Mouse (Mus musculus) kidney, postnatal 36 days (tissue): ENCODE measurements around the gene Slc15a5.

Experiments
- DNase-seq, 2 experiments: peaks; one replicate each; pipeline ENCODE4 v3.0.0; 2021 to 2022; ENCODE audit warnings: mixed read lengths in 2 of 2

Slc15a5 gene

DNA sequence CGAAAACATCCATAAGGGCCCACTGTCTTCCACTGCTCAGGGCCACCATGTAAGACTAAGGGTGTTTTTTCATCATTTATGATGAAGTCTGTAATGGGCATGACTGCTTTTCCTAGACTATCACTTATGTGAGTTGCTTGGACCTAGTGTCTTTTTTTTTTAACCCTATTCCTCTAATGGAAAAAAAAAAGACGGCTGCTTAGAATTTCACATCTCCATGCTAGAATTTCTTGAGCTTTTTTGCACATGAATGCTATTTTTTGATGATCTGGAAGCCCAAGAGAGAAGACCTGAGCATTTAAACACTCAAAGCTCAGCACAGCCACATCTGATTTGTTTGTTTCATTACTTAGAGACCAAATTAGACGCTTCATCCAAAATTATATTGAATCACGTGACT lies at the start of gene Slc15a5:
TSS of gene Slc15a5 (minus strand) at position 101 of the 400 bp plus-strand sequence.
- DNase-seq = no peak

DNA sequence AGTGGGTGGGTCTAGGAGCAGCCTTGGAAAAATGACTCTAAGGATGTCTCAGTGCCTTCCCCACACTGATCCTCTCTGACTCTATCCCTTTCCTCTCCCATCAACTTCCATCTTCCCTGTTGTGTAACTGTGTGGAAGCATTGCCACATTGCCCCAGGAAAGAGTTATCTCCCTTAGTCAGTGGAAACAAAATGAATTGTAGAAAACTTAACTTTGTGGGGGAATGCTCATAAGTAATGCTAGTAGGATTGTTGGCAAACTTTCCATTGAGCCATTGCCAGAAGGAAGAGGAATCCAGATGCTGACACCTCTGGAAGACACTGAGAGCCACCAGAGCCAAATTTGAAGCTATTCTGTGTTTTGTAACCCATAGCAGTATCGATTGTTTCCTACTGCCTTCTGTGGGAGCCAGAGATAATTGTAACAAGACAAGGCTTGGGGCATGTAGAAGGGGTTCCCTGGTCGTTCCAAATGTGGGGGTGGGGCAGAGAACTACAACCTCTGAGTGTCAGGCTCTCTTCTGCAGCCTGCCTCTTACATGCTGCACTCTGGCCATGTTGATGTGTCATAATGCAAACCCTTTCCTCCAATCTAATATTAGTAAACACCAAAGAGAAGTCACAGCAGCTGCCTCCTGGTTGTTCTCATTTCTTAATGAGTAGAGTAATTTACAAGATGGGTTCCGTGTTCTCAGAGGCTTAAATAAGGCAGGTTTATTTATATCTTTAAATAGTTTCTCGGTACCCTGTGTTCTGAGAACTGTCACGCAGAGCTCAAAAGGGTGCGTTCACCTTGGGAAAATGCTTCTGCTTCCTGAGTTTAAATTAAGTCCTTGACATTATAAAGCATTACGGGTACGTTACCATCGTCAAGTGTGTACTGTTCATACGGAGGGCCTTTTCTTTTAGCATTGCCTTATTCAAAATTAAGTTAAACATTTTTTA lies 48.9 kb upstream of the Slc15a5 start:
- no peak for DNase-seq

DNA sequence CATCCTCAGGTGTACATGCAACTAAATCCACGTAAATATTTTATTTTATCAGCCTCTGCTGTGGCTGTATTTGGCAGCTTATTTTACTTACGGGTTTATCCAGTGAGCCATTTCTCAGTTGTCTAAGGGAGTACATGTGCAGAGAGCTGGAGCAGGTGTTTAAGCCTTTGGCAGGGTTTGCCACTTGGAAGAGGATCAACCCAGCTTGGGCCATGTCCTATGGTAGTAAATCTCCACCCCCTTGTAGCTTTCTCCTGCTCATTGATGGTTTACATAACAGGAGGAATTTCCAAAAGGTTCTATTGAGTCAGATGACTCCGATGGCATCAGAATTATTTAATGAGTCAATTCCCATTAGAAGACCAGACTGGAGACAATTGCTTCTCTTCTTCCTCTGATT lies 37.8 kb upstream of the Slc15a5 start:
- no peak for DNase-seq

DNA sequence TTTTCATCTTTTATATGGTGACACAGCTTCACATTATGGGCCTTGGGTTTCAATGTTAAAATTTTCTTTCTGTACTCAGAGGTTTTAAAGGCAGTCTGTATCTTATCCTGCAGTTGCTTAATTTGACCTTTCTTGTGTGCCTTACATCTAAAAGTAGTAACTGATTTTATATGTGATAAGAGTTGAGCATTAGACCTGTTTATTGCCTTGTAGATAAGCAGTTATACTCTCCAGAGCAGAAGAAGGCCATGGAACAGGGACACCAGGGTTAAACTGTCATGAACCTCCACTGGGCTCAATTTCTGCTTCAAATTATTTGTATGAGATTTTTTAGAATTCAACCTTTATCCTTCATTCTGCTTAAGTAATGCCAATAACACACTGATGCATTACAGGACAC lies 24.8 kb upstream of the Slc15a5 start:
- DNase-seq = no peak

DNA sequence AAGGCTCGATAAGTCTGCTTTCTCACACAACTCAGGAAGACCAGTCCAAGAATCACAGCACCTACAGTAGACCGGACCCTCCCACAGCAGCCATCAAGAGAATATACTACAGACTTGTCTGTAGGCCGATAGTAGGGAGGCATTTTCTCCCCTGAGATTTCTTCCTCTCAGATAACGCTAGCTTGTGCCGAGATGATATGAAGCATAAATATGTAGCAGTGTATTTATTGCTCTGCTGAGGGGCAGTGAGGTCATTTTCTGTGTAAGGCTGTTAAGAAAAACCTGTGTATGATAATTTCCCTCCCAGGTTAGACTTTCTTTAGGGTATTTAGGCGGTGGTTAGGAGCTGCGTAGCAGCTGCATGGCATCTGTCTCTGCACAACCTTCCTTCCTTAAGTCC lies 23.2 kb upstream of the Slc15a5 start:
- DNase-seq = no peak

DNA sequence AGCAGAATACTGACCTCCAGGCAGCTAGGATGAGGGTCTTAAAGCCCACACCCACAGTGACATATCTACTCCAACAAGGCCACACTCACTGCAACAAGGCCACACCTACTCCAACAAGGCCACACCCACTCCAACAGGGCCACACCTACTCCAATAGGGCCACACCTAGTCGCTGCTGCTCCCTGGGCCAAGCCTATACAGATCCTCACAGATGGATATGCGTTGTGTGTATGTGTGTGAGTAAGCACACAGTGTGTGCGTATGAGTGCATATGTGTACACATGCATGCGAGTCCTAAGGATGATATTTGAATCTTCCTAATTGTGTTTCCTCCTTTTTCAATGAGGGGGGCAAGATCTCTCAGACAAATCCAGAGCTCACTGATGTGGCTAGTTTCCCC lies 22.1 kb upstream of the Slc15a5 start:
- DNase-seq = no peak

- DNase-seq = no peak
Observed at GRCm38 (mm10) chr6:138099646-138100045, 19.9 kb upstream of the Slc15a5 start.

DNA sequence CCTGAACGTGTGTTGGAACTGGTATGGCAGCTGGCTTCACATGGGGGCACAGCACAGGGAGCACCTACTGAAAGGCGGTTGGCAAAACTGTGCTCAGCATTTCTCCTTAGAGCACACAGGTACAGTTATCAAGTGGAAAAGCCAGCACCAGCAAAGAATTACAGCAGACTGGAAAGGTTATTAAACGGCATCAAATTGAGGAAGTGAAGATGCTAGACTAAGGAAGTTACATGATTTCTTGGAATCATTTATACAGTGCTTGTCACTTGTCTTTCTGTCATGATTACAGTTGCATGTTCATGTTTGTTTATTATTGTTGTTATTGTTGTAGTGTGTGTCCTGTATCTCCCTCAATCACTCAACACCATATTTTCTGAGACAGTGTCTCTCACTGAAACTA lies 15.3 kb upstream of the Slc15a5 start:
- no peak for DNase-seq

DNA sequence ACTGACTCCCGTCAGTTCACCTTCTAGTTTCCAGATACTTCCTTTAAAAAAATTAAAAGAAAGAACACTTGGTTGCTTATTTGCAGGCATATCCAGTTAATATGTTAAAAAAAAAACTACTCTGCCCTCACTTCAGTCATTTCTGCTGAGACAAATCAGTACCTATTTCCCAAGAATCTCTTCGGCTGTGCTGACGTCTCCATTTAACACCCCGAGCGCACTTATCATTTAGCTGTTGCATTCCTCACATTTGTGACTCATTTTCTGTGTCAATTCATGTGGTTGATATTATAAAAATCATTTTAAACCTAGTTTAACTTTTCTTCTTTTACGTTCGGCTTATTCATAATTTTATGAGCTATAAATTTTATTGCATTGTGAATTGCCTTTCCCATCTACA lies 12.7 kb upstream of the Slc15a5 start:
- DNase-seq = no peak

DNA sequence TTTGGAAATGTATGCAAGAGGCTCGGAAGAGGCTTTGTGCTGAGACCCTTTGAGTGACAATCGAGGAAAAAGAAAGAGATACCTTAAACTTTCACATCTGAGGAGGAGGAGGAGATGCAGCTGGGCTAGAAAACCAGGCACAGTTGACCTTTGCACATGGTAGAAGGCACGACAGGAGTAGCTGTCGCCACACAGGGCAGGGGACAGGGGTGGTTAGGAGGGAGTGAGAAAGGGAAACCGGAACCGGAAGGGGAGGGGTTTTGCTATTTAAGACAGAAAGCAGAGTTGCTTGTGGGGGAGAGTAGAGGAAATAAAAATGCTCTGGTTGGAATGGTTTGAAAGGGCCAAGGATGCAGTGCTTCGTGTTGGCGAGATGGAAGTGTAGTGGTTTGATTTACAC lies 9.4 kb upstream of the Slc15a5 start:
- no peak for DNase-seq

- peak; percentile 27 to 60 for DNase-seq
Observed at GRCm38 (mm10) chr6:138086421-138086820, 6.7 kb upstream of the Slc15a5 start.

DNA sequence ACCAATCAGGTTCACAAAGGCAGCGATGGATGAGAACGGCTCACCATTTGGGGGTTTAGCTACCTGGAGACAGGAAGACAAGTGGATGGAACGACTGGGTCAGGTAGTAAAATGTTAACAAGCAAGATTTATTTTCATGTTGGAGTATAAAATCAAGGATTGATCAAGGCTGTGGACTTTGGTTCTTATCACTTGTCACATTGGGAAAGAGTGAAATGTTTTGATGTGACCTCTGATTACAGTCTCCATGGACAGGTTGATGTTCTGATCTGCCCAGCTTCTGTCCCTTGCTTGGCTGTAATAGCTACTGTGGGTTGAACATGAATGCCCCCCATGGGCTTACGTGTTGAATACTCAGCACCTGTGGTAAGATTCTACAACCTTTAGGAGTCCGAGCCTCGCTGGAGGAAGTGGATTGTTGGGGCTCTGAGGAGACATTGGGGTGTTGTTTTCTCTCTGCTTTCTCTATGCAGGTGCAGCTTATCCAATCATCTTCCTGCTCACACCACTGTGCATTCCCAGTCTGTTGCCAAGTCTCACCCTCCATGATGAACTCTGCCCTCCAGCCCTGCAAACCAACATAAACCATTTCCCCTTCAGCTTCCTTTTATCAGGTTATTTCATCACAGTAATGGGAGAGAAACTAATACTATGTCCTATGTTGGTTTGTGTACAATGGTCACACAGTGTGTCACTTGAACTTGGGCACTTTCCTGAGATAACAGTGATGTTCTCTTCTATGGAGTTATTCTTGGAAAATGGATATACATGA lies 1.2 kb upstream of the Slc15a5 start:
- no peak for DNase-seq

DNA sequence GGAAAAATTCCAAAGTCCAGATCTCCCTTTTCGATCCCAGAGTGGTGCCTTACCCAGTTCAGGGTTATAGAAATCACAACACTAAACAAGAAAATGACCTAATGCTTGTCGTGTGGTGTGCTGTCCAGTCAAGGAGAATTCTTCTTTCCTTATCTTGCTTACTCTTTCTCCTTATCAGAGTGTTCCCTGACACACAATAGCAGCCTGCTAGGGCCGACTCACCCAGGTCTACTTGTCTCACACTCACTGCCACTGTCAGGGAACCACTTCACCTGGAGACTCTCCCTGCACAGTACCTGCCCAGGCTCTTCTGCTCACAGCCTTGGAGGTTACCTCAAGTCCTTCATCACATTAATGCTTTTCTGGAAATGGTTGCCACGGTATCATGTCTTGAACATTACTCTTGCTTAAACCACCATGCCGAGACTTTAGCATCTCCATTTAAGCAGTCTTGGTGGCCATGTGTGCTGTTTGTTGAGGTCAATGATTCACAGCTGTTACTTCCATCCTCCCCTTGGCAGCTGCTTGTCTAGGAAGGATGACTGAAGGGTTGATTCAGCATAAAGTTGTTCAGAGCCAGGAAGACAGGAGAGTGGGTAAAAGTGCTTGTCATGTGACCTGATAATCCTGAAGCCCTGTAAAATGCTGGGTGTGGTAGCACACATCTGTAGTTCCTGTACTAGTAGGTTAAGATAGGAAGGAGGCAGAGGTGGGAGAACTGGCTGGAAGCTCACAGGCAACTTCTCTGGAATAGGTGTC lies 1.9 kb downstream of the Slc15a5 start:
- no peak for DNase-seq

- DNase-seq = no peak
Observed at GRCm38 (mm10) chr6:138075723-138076122, 4.0 kb downstream of the Slc15a5 start.

- DNase-seq = no peak
Observed at GRCm38 (mm10) chr6:138073540-138073939, 6.2 kb downstream of the Slc15a5 start.

- no peak for DNase-seq
Observed at GRCm38 (mm10) chr6:138072963-138073339, 6.8 kb downstream of the Slc15a5 start.

DNA sequence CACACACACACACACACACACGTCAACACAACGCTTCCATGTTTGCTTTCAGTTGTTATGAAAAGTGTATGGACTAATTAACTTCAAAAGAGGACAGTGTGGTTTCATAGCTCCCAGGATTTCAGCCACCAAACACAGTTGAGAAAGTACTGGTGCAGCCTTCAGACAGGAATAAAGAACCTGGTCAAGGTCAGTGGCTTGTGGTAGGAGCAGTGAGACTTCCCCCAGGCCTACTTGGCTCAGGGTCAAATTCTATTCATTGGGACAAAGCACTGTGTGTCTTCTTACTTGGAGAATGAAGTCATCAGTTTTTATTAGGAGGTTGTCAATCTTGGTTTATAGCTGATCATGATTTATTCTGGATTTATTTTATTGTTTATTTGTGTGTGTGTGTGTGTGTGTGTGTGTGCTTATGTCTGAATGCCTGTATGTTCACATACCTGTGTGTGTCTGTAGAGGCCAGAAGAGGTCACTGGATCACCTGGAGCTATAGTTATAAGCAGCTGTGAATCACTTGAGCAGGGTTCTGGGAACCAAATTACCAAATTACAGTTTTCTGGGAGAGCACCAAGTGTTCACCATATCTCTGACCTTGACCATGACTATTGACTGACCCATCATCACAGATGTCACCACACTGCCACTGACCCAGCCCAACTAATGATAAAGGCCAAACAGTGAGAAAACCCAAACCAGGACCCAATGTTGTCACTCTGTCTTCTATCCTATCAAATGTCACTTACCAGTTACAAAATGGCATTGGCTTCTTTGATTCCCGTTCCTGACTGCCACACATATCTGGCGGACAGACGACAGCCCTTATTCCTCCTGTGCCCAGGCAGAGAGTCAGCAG lies 7.4 kb downstream of the Slc15a5 start:
- no peak for DNase-seq

GRCm38 (mm10) chr6:138071505-138072107 lies 8.1 kb downstream of the Slc15a5 start:
- no peak for DNase-seq

GRCm38 (mm10) chr6:138070720-138071504 lies 8.8 kb downstream of the Slc15a5 start:
- DNase-seq = no peak

DNA sequence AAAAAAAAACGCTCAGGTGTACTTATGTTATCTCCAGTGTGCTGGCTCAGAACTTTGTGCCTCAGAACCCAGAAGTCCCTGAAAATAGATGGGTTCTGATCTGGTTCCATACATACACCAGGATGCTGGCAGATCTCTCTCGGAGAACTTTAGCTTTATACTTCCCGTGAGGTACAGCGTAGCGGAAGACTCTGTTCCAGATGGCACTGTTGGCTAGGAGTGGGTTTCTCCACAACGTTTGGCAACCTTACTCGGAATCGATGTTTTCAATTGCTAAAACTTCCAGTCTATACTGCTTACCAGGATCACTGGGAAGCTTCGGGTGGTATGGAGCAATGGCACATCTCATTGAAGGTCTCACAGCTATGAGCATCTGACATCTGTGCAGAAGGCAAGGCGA lies 9.8 kb downstream of the Slc15a5 start:
- DNase-seq = no peak

GRCm38 (mm10) chr6:138055572-138055971 lies 24.1 kb downstream of the Slc15a5 start:
- DNase-seq = no peak
